Mouse (Mus musculus) bone marrow macrophage, adult 2 months (primary cell): ENCODE results near the gene Slc12a5. TPM values are rescaled to one million over a fixed set of nuclear protein-coding genes. Genes with fewer than 3 reads are reported as not detected.

Source experiments
- H3K27ac ChIP-seq: 2 replicates; pipeline ENCODE4 v1.5.1; 2012; ENCODE audit warnings: low read depth, low read length; ENCODE audit not compliant: insufficient read depth
- H3K4me1 ChIP-seq: 2 replicates; pipeline ENCODE4 v1.6.1; 2012; ENCODE audit warnings: low read length; ENCODE audit not compliant: control insufficient read depth, insufficient read depth
- H3K4me3 ChIP-seq: 2 replicates; pipeline ENCODE4 v1.5.1; 2012; ENCODE audit warnings: mild to moderate bottlenecking, low read length, moderate library complexity; ENCODE audit not compliant: insufficient read depth
- CTCF ChIP-seq: IDR thresholded peaks from 2 replicates; pipeline ENCODE4 v1.5.1; 2012; ENCODE audit warnings: low read depth, mild to moderate bottlenecking, low read length, moderate library complexity
- POLR2A ChIP-seq: IDR thresholded peaks from 2 replicates; pipeline ENCODE4 v1.6.1; 2012; ENCODE audit warnings: mild to moderate bottlenecking, low read depth, low read length, borderline replicate concordance
- polyA plus RNA-seq: library from polyadenylated mRNA; stranded (reverse); fragments of >200 nt; gene quantifications from 2 replicates; pipeline ENCODE4 v1.2.4, GENCODE M21; 2012; ENCODE audit not compliant: missing spikeins, insufficient read depth, insufficient read length

Slc12a5 gene
- polyA plus RNA-seq, 1 experiment: not detected

DNA sequence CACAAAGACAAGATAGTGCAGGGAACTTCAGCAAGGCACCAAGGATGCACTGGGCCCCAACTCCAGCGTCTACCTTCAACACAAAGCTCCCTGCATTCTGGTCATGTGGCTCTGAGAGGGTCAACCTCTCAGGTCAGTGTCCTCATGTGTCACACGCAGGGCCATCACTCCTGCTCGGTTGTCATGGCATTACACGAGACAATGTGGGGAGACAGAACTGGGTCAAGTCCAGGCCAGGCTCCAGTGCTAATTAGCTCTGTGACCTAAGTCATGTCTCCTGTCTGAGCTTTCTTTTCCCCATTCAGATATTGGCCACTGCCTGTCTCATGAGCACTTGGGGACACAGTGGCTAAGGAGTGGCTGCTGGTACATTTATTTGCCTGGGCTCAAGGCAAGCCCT lies 37.3 kb upstream of the Slc12a5 start:
- H3K4me3 ChIP-seq: no peak overlapping the region
- no peak overlapping the region for H3K27ac ChIP-seq
- TF ChIP-seq POLR2A (no peak), CTCF (no peak)
- no peaks in the 10 kb centered on the region for H3K4me1 ChIP-seq

DNA sequence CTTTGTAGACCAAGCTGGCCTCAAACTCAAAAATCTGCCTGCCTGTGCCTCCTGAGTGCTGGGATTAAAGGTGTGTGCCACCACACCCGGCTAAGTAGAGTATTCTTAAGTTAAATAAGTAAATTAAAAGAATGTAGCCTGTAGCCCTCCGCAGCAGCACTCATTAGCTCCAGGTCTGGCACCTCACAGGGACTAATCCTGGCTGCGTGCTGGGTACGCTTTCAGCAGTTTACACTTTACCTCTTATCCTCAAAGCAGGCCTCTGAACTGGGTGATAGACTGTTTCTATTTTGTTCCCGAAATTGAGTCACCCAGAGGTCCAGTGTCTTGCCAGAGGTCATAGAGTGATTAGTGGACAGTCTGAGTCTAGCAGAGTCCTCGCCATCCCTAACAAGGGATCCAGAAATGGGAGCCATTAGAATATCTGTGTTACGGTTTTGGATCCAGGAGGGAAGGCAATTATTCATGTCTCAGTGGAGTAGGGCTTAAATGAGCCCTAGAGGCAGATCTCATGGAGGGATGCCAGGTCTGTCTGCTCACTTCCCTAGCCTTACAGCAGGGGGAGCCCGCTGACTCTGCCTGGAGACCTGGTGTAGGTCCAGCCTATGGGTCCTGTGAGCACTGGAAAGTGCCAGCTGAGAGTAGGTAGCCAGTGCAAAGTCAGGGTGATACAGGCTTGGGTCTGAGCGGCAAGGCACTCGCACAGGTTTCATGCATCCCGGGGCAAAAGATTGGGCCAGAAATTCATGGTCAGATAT lies 36.3 kb upstream of the Slc12a5 start:
- no peaks in the 10 kb centered on the region for H3K4me1 ChIP-seq
- TF ChIP-seq POLR2A (no peak), CTCF (peak; percentile 69)
- no peak overlapping the region for H3K4me3 ChIP-seq
- H3K27ac ChIP-seq: no peak overlapping the region

DNA sequence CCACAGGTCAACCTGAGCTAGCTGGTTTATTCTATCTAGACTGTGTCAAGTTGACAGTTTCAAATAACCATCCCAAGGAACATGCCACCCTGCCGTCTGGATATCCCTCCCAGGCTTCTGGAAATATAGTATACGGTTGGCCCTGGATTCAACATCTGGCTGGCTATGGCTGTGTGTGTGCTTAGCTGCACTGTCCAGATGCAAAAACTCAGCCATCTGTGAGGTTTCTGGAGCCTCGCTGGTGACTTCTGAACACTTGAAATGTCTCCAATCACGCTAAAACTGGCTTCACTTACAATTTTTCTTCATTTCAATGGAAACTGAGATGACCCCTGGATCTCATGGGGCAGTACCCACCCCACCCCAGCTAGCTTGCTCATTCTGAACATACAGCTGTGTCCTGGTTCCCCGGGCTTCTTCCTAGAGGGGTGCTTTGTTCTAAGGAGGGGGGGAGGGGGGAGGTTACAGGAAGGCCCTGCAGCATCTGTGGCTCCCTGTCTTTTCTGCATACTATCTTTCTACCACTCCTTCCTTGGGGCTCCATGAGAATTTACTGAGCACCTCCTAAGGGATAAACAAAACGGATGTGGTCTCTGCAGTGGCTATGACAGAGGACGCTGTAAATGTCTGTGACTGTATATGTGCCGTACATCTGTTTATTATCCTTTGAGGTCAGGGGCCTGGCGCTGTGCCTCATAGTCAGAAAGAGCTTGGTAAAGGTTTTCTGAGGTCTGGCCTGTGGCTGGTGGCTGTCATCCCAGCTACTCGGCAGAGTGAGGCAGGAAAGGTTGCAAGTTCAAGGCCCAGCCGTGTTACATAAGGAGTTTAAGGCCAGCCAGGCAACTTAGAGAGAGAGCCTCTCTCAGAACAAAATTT lies 29.7 kb upstream of the Slc12a5 start:
- TF ChIP-seq POLR2A: no peak
- no peak for TF ChIP-seq CTCF
- H3K4me1 ChIP-seq: peaks cover 5% of the 10 kb centered on the region
- H3K27ac ChIP-seq: no peak overlapping the region
- H3K4me3 ChIP-seq: no peak overlapping the region

DNA sequence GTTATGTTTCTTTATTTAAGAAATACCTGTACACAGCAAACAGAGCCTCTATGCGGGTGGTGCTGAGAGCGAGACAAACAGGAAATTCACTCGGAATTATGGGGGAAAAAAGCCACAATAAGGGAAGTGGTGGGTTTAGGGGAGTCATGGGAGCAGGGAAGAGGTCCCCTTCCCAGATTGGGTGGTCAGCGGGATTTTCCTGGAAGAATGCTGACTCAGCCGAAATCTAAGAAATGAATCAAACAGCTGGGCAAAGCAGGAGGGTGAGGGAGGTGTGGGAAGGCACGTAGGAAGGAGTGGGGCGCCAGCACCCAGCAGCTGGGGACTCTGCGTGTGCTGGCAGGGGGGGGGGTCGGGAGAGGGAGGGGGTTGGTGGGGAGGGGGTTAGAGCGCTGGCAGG lies 27.1 kb upstream of the Slc12a5 start:
- Histone ChIP-seq H3K27ac (no peak overlapping the region), H3K4me3 (no peak overlapping the region), H3K4me1 (peaks cover 11% of the 10 kb centered on the region)
- TF ChIP-seq CTCF (no peak), POLR2A (no peak)

DNA sequence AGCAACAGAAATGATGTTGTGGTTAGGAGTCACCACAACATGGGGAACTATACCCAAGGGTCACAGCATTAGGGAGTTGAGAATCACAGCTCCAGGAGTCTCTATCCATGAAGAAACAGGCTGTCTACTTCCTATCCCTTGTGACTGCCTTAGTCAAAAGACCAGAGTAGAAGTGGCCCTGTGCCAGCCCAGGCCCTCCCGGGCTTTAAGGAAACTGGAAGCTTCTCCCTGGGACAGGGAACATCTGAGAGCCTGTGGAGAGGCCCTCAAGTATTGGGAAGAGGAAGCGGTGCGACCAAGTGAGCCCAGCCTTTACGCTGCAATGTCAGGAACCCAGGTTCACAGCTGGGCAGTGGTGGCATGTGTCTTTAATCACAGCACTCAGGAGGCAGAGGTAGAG lies 24.6 kb upstream of the Slc12a5 start:
- TF ChIP-seq POLR2A (no peak), CTCF (no peak)
- no peak overlapping the region for H3K27ac ChIP-seq
- no peak overlapping the region for H3K4me3 ChIP-seq
- H3K4me1 ChIP-seq: peaks cover 29% of the 10 kb centered on the region

DNA sequence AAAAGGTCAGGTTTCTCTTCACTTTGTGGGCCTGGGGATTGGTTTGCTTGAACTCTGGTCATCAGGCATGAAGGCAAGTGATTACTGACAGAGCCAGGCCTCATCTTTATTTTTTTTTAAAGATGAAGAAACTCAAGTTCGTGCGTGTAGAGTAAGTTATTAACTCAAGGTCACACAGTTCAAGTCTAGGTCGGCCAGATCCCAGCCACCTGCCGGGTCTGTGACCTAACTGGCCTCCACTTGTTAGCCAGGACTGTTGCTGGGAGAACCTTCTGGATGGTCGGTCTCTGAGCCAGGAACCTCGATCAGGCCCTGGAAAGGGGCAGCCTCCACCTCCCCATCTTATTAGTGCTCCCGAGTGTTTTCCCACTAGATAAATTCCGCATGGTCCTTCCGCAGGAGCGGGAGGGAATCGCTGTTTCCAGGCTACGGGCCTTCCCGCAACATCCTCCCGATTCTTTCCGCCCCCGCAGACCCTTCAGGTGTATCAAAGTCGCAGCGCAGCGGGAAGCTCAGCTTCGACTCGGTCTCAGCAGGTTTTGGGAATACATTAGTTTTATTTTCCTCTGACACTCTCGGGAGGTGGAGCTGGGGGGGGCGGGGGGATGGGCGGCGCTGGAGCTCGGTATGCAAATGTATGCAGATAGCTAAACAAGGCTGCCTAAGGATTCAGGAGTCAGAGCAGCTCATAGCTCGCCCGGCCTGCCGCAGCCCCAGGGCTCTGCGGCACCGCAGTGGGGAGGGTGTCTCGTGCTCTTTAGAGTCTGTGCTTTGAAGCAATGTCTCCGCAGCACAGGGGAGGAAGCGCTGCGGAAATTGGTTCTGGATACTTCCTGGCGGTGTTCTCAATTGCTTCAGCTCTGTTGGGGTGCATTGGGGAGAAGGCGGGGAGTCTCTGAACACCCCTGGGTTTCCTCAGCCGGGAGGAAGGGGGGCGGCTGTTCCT lies 22.2 kb upstream of the Slc12a5 start:
- H3K27ac ChIP-seq: no peak overlapping the region
- TF ChIP-seq CTCF: no peak
- H3K4me3 ChIP-seq: 0 out of 2 replicates have a peak overlapping the region, but pooled peaks have one; percentile 5
- H3K4me1 ChIP-seq: peaks cover 49% of the 10 kb centered on the region

DNA sequence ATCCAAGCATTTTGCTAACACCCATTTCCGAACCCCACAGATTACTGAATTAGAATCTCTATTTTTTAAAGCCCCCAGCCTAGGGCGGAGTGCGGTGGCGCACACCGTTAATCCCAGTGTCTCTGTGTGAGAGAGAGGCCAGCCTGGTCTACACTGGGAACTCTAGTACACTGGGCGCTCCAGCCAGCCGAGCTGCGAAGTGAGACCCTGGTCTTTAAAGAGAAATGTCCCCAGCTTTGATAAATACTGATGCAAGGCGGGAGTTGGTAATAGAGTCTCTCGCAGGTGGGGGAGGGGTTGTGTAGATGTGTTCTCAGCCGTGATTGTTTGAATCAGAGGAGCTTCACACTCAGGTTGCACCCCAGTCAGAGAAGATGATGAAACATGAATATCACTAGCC lies 21.5 kb upstream of the Slc12a5 start:
- H3K4me3 ChIP-seq: no peak overlapping the region
- TF ChIP-seq POLR2A (no peak), CTCF (no peak)
- H3K27ac ChIP-seq: no peak overlapping the region
- H3K4me1 ChIP-seq: peaks cover 52% of the 10 kb centered on the region

DNA sequence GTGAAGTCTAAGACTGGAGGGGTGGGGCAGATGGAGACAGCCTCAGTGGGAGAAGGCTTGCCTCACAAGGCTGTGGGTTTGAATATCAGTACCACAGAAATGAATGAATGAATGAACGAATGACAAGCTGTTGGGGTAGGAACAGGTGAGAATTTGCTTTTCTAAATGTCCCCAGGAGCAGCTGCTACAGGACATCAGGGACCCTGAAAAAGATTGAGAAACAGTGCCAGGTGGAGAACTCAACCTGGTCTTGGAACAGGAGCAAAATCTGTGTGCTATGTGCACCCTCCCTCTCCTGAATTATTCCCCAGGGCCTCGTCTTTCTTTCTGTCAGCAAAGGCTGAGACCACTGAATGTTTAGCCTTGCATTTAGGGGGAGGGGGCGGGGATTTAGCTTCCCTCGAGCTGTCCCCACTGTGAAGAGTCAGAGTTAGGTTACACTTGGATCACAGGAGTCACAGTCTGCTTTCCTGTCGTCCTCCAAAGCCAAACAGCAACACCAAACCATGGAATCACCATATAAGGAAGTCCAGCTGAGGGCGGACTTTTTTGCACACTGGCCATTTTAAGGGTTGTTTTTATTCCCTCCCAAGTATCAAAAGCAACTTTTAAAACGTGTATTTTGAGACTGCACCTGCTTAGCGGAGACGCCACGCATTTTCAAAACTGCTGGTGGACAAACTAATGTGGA lies 20.3 kb upstream of the Slc12a5 start, which contains the start of gene Mmp9:
Gene Mmp9 (plus strand): TSS at position 641 of the 691 bp plus-strand sequence.
- TF ChIP-seq CTCF (no peak), POLR2A (no peak)
- H3K4me3 ChIP-seq: 0 out of 2 replicates have a peak within 1 kb of the TSS, but pooled peaks have one; percentile 5
- H3K4me1 ChIP-seq: peaks cover 52% of the 10 kb centered on the region
- no peak within 1 kb of the TSS for H3K27ac ChIP-seq
